Mouse (Mus musculus) forebrain, postnatal 0 days (tissue): Measurements from ENCODE around the gene Tas2r140. TPM values are rescaled to one million over a fixed set of nuclear protein-coding genes. Genes with fewer than 3 reads are reported as not detected.

Experiments
- ATAC-seq: fragments of 200-750 bp; cut with Nextera tagmentation; 2 replicates; pipeline ENCODE4 v1.8.0; 2017; ENCODE audit warnings: mild to moderate bottlenecking, moderate library complexity
- DNase-seq: peaks from one replicate; pipeline ENCODE4 v3.0.0-alpha.2; 2015
- H3K27ac ChIP-seq: fragments of 300-500 bp; sonication (generic); 2 replicates; pipeline ENCODE4 v1.5.1; 2014; ENCODE audit warnings: low read depth, mild to moderate bottlenecking, antibody characterized with exemption, low read length, moderate library complexity, mixed read lengths
- H3K27me3 ChIP-seq: fragments of 300-500 bp; sonication (generic); 2 replicates; pipeline ENCODE4 v1.6.1; 2014; ENCODE audit warnings: mild to moderate bottlenecking, low read length, mixed read lengths; ENCODE audit not compliant: insufficient read depth
- H3K36me3 ChIP-seq: fragments of 300-500 bp; sonication (generic); 2 replicates; pipeline ENCODE4 v1.6.1; 2014; ENCODE audit warnings: mild to moderate bottlenecking, moderate library complexity; ENCODE audit not compliant: insufficient read depth
- H3K4me1 ChIP-seq: fragments of 300-500 bp; sonication (generic); 2 replicates; pipeline ENCODE4 v1.6.1; 2014; ENCODE audit warnings: antibody characterized with exemption; ENCODE audit not compliant: insufficient read depth
- H3K4me2 ChIP-seq: fragments of 300-500 bp; sonication (generic); 2 replicates; pipeline ENCODE4 v1.6.1; 2014; ENCODE audit warnings: low read depth, mild to moderate bottlenecking, moderate library complexity
- H3K4me3 ChIP-seq: fragments of 300-500 bp; sonication (generic); 2 replicates; pipeline ENCODE4 v1.5.1; 2014; ENCODE audit warnings: low read depth, low read length, mixed read lengths
- H3K9ac ChIP-seq: fragments of 300-500 bp; sonication (generic); 2 replicates; pipeline ENCODE4 v1.6.1; 2014; ENCODE audit warnings: mild to moderate bottlenecking
- H3K9me3 ChIP-seq: fragments of 300-500 bp; sonication (generic); 2 replicates; pipeline ENCODE4 v1.6.1; 2016; ENCODE audit warnings: low read length
- CTCF ChIP-seq: sonication (generic); IDR thresholded peaks from 2 replicates; pipeline ENCODE4 v1.5.1; 2016; ENCODE audit warnings: antibody characterized with exemption, control low read depth, low read depth
- WGBS: fragments of 180-500 bp; shearing (Covaris S2); extraction: QIAGEN DNeasy Blood & Tissue Kit; methylation state at CpG from one replicate; pipeline ENCODE4 v1.1.7; 2014; 5-methylcytosine and 5-hydroxymethylcytosine counted together
- polyA plus RNA-seq: library from polyadenylated mRNA; unstranded; fragments of >200 nt; fragmentation: Nextera tagmentation; extraction: Ambion mirVana; gene quantifications from 2 replicates; pipeline ENCODE4 v1.2.1, GENCODE M21; 2015
- total RNA-seq: library from RNA; depleted of rRNA; stranded (reverse); fragments of >200 nt; gene quantifications from 2 replicates; pipeline ENCODE4 v1.2.3, GENCODE M21; 2014; rRNA removed

Gene Tas2r140
- total RNA-seq = not detected in 2 replicates
- polyA plus RNA-seq = not detected in 2 replicates

GRCm38 (mm10) chr6:133055716-133056115, at the start of gene Tas2r140:
TSS of gene Tas2r140 (minus strand) at chr6:133055816.
- no peak within 1 kb of the TSS for H3K4me3 ChIP-seq
- TF ChIP-seq CTCF = no peak
- DNase-seq = no peak

GRCm38 (mm10) chr6:133104609-133104921, 48.9 kb upstream of the Tas2r140 start, which contains the start of gene Smim10l1:
TSS of gene Smim10l1 (plus strand) at chr6:133104909.
- TF ChIP-seq CTCF = no peak
- no peak for DNase-seq
- no peak for ATAC-seq
- Histone ChIP-seq H3K27me3 (no peaks in the 10 kb centered on the region), H3K27ac (peak within 1 kb of the TSS; percentile 99), H3K36me3 (no peaks in the 10 kb centered on the region), H3K4me1 (0 out of 2 replicates have a peak, but pooled peaks cover 5% of the 10 kb centered on the region), H3K4me3 (peak within 1 kb of the TSS; percentile 82), H3K9ac (peak within 1 kb of the TSS; percentile 97), H3K9me3 (no peaks in the 10 kb centered on the region), H3K4me2 (peak within 1 kb of the TSS; percentile 45)

More at GRCm38 (mm10) chr6:133055716-133056115, at the start of gene Tas2r140:
- Histone ChIP-seq H3K27me3 (no peaks in the 10 kb centered on the region), H3K9ac (no peak within 1 kb of the TSS), H3K27ac (no peak within 1 kb of the TSS), H3K36me3 (no peaks in the 10 kb centered on the region), H3K4me1 (no peaks in the 10 kb centered on the region), H3K9me3 (no peaks in the 10 kb centered on the region), H3K4me2 (no peak within 1 kb of the TSS)
- ATAC-seq = no peak

- ATAC-seq (no peak), DNase-seq (no peak)
- Histone ChIP-seq H3K4me2 (no peak overlapping the region), H3K27ac (no peak overlapping the region), H3K4me1 (0 out of 2 replicates have a peak, but pooled peaks cover 5% of the 10 kb centered on the region), H3K9ac (no peak overlapping the region), H3K4me3 (no peak overlapping the region), H3K36me3 (no peaks in the 10 kb centered on the region), H3K9me3 (no peaks in the 10 kb centered on the region), H3K27me3 (no peaks in the 10 kb centered on the region)
- TF ChIP-seq CTCF = no peak
- WGBS = 51% methylated on average over 1 of the region's 1 CpGs
Observed at GRCm38 (mm10) chr6:133102430-133102829, 46.8 kb upstream of the Tas2r140 start.

- no peak overlapping the region for H3K4me2 ChIP-seq
- 76% methylated on average over 8 of the region's 8 CpGs for WGBS
- DNase-seq = no peak
Observed at GRCm38 (mm10) chr6:133092226-133092625, 36.6 kb upstream of the Tas2r140 start.

GRCm38 (mm10) chr6:133037001-133037400, 18.6 kb downstream of the Tas2r140 start, which contains the start of gene Tas2r103:
TSS of gene Tas2r103 (minus strand) at chr6:133037101.
- Histone ChIP-seq H3K27ac (no peak within 1 kb of the TSS), H3K27me3 (no peaks in the 10 kb centered on the region), H3K4me1 (no peaks in the 10 kb centered on the region), H3K9ac (no peak within 1 kb of the TSS), H3K4me2 (no peak within 1 kb of the TSS), H3K36me3 (no peaks in the 10 kb centered on the region), H3K9me3 (no peaks in the 10 kb centered on the region), H3K4me3 (no peak within 1 kb of the TSS)
- ATAC-seq (no peak), DNase-seq (no peak)
- no peak for TF ChIP-seq CTCF
- 84% methylated on average over 2 of the region's 2 CpGs for WGBS

More at GRCm38 (mm10) chr6:133092226-133092625, 36.6 kb upstream of the Tas2r140 start:
- Histone ChIP-seq H3K9ac (no peak overlapping the region), H3K27ac (no peak overlapping the region), H3K36me3 (no peaks in the 10 kb centered on the region), H3K4me1 (no peaks in the 10 kb centered on the region), H3K4me3 (no peak overlapping the region), H3K27me3 (no peaks in the 10 kb centered on the region), H3K9me3 (no peaks in the 10 kb centered on the region)
- no peak for ATAC-seq
- no peak for TF ChIP-seq CTCF

Other genes with a start within 250 kb of the Tas2r140 start
- not detected in 2 replicates for gene Tas2r123, start 208.7 kb downstream of the Tas2r140 start, total RNA-seq
- not detected in 2 replicates for gene Tas2r123, start 208.7 kb downstream of the Tas2r140 start, polyA plus RNA-seq
- gene Tas2r116, start 200.4 kb downstream of the Tas2r140 start, total RNA-seq = not detected in 2 replicates
- not detected in 2 replicates for gene Tas2r116, start 200.4 kb downstream of the Tas2r140 start, polyA plus RNA-seq
- gene Tas2r110, start 187.8 kb downstream of the Tas2r140 start, total RNA-seq = not detected in 2 replicates
- not detected in 2 replicates for gene Tas2r110, start 187.8 kb downstream of the Tas2r140 start, polyA plus RNA-seq
- not detected in 2 replicates for gene Tas2r113, start 162.8 kb downstream of the Tas2r140 start, total RNA-seq
- gene Tas2r113, start 162.8 kb downstream of the Tas2r140 start, polyA plus RNA-seq = not detected in 2 replicates
- gene Tas2r125, start 146.2 kb downstream of the Tas2r140 start, total RNA-seq = not detected in 2 replicates
- not detected in 2 replicates for gene Tas2r125, start 146.2 kb downstream of the Tas2r140 start, polyA plus RNA-seq
- not detected in 2 replicates for gene Tas2r129, start 104.7 kb downstream of the Tas2r140 start, total RNA-seq
- not detected in 2 replicates for gene Tas2r129, start 104.7 kb downstream of the Tas2r140 start, polyA plus RNA-seq
- gene Tas2r131, start 97.9 kb downstream of the Tas2r140 start, total RNA-seq = not detected in 2 replicates
- gene Tas2r131, start 97.9 kb downstream of the Tas2r140 start, polyA plus RNA-seq = not detected in 2 replicates
- not detected in 2 replicates for gene Tas2r109, start 74.9 kb downstream of the Tas2r140 start, total RNA-seq
- gene Tas2r109, start 74.9 kb downstream of the Tas2r140 start, polyA plus RNA-seq = not detected in 2 replicates
- not detected in 2 replicates for gene Tas2r103, start 18.7 kb downstream of the Tas2r140 start, total RNA-seq
- not detected in 2 replicates for gene Tas2r103, start 18.7 kb downstream of the Tas2r140 start, polyA plus RNA-seq
- 162 and 168 TPM in 2 replicates for gene Smim10l1, start 49.1 kb upstream of the Tas2r140 start, total RNA-seq
- 116 and 126 TPM in 2 replicates for gene Smim10l1, start 49.1 kb upstream of the Tas2r140 start, polyA plus RNA-seq
- not detected in 2 replicates for gene 5530400C23Rik, start 236.4 kb upstream of the Tas2r140 start, total RNA-seq
- gene 5530400C23Rik, start 236.4 kb upstream of the Tas2r140 start, polyA plus RNA-seq = not detected in 2 replicates